Mouse (Mus musculus) testis, adult 2 months (tissue): ENCODE data around the gene Ablim1.

Experiments
- CTCF ChIP-seq: fragments of 200-500 bp; IDR thresholded peaks from 2 replicates; pipeline ENCODE4 v1.5.1; 2012; ENCODE audit warnings: low read depth, mild to moderate bottlenecking, inconsistent platforms, low read length, moderate library complexity; ENCODE audit not compliant: control insufficient read depth, insufficient read depth, insufficient replicate concordance
- POLR2A ChIP-seq: fragments of 200-500 bp; IDR thresholded peaks from 2 replicates; pipeline ENCODE4 v1.6.1; 2012; ENCODE audit warnings: low read depth, mild to moderate bottlenecking, inconsistent platforms, low read length, moderate library complexity; ENCODE audit not compliant: control insufficient read depth

DNA sequence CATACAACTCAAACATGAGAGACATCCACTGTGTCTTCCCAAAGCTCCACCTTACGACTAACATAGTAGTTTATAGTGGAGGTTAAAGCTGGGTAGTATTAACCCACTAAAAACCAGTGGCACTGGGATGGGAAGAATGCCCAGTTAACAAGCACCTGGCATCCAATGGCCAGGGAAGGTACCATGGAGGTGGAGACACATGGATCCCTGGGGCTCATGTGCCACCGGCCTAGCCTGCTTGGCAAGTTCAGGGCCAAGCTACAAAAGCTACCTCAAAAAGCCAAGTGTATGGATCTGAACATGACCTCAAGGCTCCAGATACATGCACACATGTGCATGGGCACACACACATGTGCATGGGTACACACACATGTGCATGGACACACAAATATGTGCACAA lies 230.8 kb downstream of the Ablim1 start:
- no peak for TF ChIP-seq CTCF
- no peak for TF ChIP-seq POLR2A
